Mouse (Mus musculus) embryonic facial prominence, embryonic 10.5 days (tissue): ENCODE data around the gene Igf2r. TPM values are rescaled to one million over a fixed set of nuclear protein-coding genes. Genes with fewer than 3 reads are reported as not detected.

Source experiments
- DNase-seq: peaks from one replicate; pipeline ENCODE4 v3.0.0-alpha.2; 2017; ENCODE audit warnings: low spot score
- H3K27ac ChIP-seq: fragments of 300-500 bp; sonication (generic); replicated peaks from 2 replicates; pipeline ENCODE4 v1.5.1; 2016; ENCODE audit warnings: mild to moderate bottlenecking
- H3K27me3 ChIP-seq: fragments of 300-500 bp; sonication (generic); replicated peaks from 2 replicates; pipeline ENCODE4 v1.6.1; 2016; ENCODE audit warnings: low read depth, mild to moderate bottlenecking; ENCODE audit not compliant: poor library complexity, severe bottlenecking
- H3K36me3 ChIP-seq: fragments of 300-500 bp; sonication (generic); replicated peaks from 2 replicates; pipeline ENCODE4 v1.6.1; 2016; ENCODE audit warnings: mild to moderate bottlenecking, moderate library complexity
- H3K4me1 ChIP-seq: fragments of 300-500 bp; sonication (generic); 2 replicates; pipeline ENCODE4 v1.6.1; 2016
- H3K4me3 ChIP-seq: fragments of 300-500 bp; sonication (generic); 2 replicates; pipeline ENCODE4 v1.5.1; 2016; ENCODE audit warnings: mild to moderate bottlenecking, moderate library complexity
- H3K9me3 ChIP-seq: fragments of 300-500 bp; sonication (generic); 2 replicates; pipeline ENCODE4 v1.6.1; 2016; ENCODE audit warnings: mild to moderate bottlenecking
- WGBS: fragments of 180-500 bp; shearing (Covaris S2); methylation state at CpG from one replicate; pipeline ENCODE4 v1.1.7; 2016; 5-methylcytosine and 5-hydroxymethylcytosine counted together
- polyA plus RNA-seq: library from polyadenylated mRNA; unstranded; fragments of >200 nt; fragmentation: Nextera tagmentation; extraction: Ambion mirVana; gene quantifications from 2 replicates; pipeline ENCODE4 v1.2.1, GENCODE M21; 2016

The Igf2r gene
- polyA plus RNA-seq, 1 experiment from 2014 or later = 27.2 TPM

GRCm38 (mm10) chr17:12753050-12753449 lies 16.4 kb downstream of the Igf2r start:
- Histone ChIP-seq H3K27me3 (no peaks in the 10 kb centered on the region), H3K27ac (peak overlapping the region; percentile 75; the same call in 1 of the 2 replicates), H3K4me3 (no peak overlapping the region), H3K9me3 (no peaks in the 10 kb centered on the region), H3K36me3 (peaks cover 22% of the 10 kb centered on the region), H3K4me1 (peaks cover 79% of the 10 kb centered on the region)
- WGBS = 84% methylated on average over 4 of the region's 4 CpGs
- no peak for DNase-seq

DNA sequence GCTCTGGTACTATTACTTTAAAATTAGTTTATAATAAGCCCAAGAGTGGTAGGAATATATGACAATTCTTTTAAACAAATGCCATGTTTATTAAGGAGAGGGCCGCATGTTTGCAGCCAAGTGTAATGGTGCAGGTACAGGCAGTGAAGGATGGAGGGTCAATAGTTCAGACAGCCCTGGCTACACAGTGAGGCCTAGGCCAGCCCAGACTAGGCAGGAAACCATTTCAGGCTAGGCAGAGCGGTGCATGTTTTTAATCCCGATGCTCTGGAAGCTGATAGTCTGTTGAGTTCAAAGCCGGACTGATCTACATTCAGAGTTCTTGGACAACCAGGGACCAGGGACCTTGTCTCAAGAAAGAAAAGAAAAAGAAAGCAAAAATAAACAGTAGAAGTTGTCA lies 17.8 kb downstream of the Igf2r start:
- H3K27ac ChIP-seq = peak overlapping the region; percentile 75
- 39% methylated on average over 4 of the region's 4 CpGs for WGBS
- H3K4me3 ChIP-seq = no peak overlapping the region; the same call in 1 of the 2 replicates
- H3K36me3 ChIP-seq = peaks cover 27% of the 10 kb centered on the region
- peak; percentile 57 for DNase-seq
- H3K27me3 ChIP-seq = no peaks in the 10 kb centered on the region
- peaks cover 80% of the 10 kb centered on the region for H3K4me1 ChIP-seq
- no peaks in the 10 kb centered on the region for H3K9me3 ChIP-seq

- peak overlapping the region; percentile 8 for H3K4me3 ChIP-seq
- WGBS = 29% methylated on average over 4 of the region's 4 CpGs
- no peaks in the 10 kb centered on the region for H3K27me3 ChIP-seq
- peaks cover 31% of the 10 kb centered on the region for H3K36me3 ChIP-seq
- H3K4me1 ChIP-seq = peaks cover 80% of the 10 kb centered on the region
- peak; percentile 72 for DNase-seq
- H3K27ac ChIP-seq = peak overlapping the region; percentile 70
- no peaks in the 10 kb centered on the region for H3K9me3 ChIP-seq
Observed at GRCm38 (mm10) chr17:12751218-12751617, 18.2 kb downstream of the Igf2r start.

- H3K9me3 ChIP-seq = no peaks in the 10 kb centered on the region
- H3K4me1 ChIP-seq = peaks cover 75% of the 10 kb centered on the region
- 48% methylated on average over 9 of the region's 9 CpGs for WGBS
- peak overlapping the region; percentile 8 for H3K4me3 ChIP-seq
- H3K36me3 ChIP-seq = peaks cover 33% of the 10 kb centered on the region
- H3K27me3 ChIP-seq = no peaks in the 10 kb centered on the region
- peak overlapping the region; percentile 70 for H3K27ac ChIP-seq
- no peak for DNase-seq
Observed at GRCm38 (mm10) chr17:12750591-12751170, 18.8 kb downstream of the Igf2r start.

DNA sequence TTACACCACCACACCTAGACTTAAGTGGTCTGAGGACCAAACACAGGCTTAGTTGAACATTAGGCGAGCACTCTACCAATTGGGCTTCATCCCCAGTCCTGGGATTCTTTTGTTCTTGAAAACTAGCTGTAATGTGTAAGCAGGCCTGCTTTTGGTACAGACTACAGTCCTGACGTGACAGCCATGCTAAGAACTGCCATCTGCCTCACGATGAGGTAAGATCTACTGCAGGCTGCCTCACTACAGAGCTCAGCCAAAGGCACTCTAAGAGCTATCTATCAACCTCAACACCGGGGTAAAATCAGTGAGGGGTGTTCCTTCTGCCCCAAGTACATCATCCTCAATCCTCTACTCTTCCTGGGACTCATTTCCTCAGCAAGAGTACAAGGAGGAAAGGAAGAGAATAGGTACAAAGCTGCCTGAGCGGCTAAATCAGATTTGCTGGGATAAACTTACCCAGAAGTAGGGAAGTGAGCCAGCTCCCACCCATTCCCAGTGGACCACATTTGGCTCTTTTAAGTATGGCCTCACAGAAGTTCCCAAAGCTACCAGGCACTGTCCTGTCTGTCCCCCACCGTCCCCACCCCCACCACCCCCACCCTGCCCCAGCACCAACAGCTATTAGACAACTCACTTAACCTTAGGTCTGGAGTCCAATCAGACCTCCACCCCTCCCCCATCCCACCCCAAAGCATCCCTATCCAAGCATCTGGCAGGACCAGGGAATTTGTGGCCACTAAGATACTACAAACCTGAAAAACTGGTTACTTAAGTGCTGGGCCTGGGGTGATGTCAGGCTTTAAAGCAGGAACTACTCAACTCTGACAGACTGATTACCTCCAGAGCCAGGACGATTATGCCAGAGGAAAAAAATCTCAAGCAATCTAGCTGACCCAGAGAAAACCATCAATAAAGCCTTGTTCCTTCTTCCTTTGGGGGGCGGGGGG lies 19.8 kb downstream of the Igf2r start:
- Histone ChIP-seq H3K4me1 (peaks cover 66% of the 10 kb centered on the region), H3K9me3 (peaks cover 2% of the 10 kb centered on the region; the same call in 1 of the 2 replicates), H3K4me3 (peak overlapping the region; percentile 21; the same call in 1 of the 2 replicates), H3K27ac (peak overlapping the region; percentile 70), H3K36me3 (peaks cover 42% of the 10 kb centered on the region), H3K27me3 (no peaks in the 10 kb centered on the region)
- WGBS = 36% methylated on average over 8 of the region's 8 CpGs
- DNase-seq = peak; percentile 71

DNA sequence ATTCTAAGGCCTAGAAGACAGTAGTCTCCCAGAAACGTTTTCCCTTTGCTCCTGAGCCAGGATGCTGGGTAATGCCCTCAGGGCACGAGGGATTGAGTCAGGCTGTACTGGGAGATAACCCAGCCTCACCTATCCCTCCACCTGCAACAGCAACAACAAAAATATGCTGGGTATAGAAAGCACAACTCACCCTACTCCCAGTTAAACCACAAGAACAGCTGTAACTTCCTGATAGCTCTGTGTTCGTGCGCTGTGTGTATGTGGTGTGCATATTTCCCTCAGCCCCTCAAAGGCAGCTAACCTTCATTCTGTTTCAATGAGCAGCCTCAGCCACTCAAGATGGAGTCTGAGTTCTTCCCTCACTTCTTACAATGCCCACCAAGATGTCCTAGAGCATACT lies 23.7 kb downstream of the Igf2r start:
- Histone ChIP-seq H3K27me3 (no peaks in the 10 kb centered on the region), H3K36me3 (peaks cover 82% of the 10 kb centered on the region), H3K4me3 (no peak overlapping the region), H3K9me3 (peaks cover 37% of the 10 kb centered on the region), H3K4me1 (peaks cover 50% of the 10 kb centered on the region), H3K27ac (no peak overlapping the region)
- WGBS = 76% methylated on average over 4 of the region's 4 CpGs
- DNase-seq = no peak

DNA sequence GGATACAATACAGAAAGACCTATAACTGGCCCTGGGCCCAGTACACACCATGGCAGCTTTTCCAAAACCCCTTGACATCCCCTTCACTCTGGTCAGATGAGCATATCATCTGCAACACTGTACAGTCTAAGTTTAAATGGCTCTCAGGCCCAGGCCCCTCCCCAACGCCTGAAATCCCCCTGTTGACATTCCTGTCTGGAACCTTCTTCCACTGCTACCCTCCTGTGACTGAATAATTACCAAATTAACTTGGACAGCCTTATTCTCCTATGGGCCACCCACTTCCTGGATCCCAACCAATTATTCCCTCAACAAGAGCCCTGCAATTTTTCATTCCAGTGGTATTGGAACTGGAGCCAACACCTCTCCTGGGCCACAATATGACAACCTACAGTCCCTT lies 25.4 kb downstream of the Igf2r start:
- H3K9me3 ChIP-seq = peaks cover 44% of the 10 kb centered on the region
- peaks cover 48% of the 10 kb centered on the region for H3K4me1 ChIP-seq
- H3K36me3 ChIP-seq = peaks cover 97% of the 10 kb centered on the region
- no peak overlapping the region for H3K27ac ChIP-seq
- no peaks in the 10 kb centered on the region for H3K27me3 ChIP-seq
- H3K4me3 ChIP-seq = 0 out of 2 replicates have a peak overlapping the region, but pooled peaks have one; percentile 1
- no peak for DNase-seq
- WGBS = 72% methylated on average over 1 of the region's 1 CpGs

DNA sequence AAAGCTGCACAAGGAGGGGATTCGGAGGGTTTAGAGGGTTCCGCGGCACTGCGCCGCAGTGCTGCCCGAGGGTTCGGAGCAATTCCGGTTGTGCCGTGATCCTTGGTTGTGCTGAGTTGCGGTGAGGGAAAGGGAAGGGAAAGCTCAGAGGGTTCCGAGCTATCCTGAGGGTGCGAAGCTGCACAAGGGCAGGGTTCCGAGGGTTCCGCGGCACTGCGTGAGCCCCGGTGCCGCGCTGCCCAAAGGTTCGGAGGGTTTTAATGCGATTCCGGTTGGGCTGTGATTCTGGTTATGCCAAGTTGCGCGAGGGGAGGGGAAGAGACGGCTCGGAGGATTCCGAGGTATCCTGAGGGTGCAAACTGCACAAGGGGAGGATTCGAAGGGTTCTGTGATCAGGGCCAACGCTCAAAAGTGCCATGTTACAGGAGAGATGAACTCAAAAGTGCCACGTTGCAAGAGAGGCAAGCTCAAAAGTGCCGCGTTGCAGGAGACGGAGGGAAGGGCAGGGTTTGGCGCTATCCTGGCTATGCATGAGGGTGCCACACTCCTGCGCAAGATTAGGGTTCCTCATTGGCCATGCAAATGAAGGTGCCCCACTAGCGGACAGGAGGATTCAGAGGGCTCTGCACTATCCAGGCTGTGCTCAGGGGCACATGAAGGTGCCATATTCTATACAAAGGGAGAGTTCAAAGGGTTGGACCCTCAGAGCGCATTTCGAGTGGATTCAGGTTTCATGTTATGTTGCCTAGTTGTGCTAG lies 27.1 kb downstream of the Igf2r start:
- WGBS = 49% methylated on average over 38 of the region's 38 CpGs
- peak; percentile 43 for DNase-seq
- H3K36me3 ChIP-seq = peaks cover 97% of the 10 kb centered on the region

GRCm38 (mm10) chr17:12741218-12741968 lies 28.1 kb downstream of the Igf2r start:
- peaks cover 44% of the 10 kb centered on the region for H3K9me3 ChIP-seq
- H3K4me1 ChIP-seq = peaks cover 32% of the 10 kb centered on the region
- no peaks in the 10 kb centered on the region for H3K27me3 ChIP-seq
- peaks cover 97% of the 10 kb centered on the region for H3K36me3 ChIP-seq
- peak; percentile 77 for DNase-seq
- WGBS = 57% methylated on average over 45 of the region's 45 CpGs
- peak overlapping the region; percentile 77 for H3K27ac ChIP-seq
- H3K4me3 ChIP-seq = peak overlapping the region; percentile 65

More for the DNA sequence above, 27.1 kb downstream of the Igf2r start:
- Histone ChIP-seq H3K4me3 (peak overlapping the region; percentile 65), H3K9me3 (peaks cover 44% of the 10 kb centered on the region), H3K27me3 (no peaks in the 10 kb centered on the region), H3K27ac (peak overlapping the region; percentile 77), H3K4me1 (peaks cover 32% of the 10 kb centered on the region)

DNA sequence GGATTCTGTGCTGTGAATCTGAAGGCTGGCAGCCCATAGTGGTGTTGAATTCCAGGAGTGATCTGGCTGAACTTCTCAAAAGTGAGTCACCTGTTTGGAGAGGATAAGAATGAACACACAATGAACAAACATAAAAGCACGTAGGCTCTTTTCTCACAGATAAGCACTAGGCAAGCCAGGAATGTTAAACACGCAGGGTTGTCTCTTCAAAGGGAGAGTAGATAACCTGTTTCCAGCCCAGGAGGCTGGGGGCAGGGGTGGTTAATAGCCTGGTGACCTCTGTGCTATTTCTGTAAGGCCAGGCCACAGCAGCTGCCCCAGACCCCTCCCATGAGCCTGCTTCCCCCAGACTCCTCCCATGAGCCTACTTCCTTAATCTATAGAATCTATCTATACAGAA lies 29.1 kb downstream of the Igf2r start:
- Histone ChIP-seq H3K36me3 (peaks cover 96% of the 10 kb centered on the region), H3K27ac (peak overlapping the region; percentile 48; the same call in 1 of the 2 replicates), H3K9me3 (peaks cover 44% of the 10 kb centered on the region), H3K27me3 (no peaks in the 10 kb centered on the region), H3K4me3 (no peak overlapping the region), H3K4me1 (peaks cover 40% of the 10 kb centered on the region)
- WGBS = 31% methylated on average over 2 of the region's 2 CpGs
- DNase-seq = peak; percentile 34

DNA sequence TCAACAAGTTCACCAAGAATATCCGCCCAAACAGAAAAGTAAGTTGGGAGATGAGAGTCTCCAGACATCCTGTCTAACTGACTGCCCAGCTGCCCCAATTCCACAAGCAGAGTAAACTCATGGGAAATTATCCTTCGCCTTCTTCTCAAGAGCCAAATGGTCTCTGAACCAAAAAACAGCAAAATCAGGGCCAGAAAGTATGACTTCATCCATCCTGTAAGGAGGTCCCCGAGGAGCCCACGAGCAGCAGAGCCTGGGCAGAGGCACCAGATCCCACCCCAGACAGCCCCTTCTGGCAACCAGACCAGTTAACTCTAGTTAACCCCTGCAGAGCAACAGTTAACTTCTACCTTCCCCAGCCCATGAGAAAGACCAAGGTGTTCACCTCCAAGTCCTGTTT lies 29.9 kb downstream of the Igf2r start:
- Histone ChIP-seq H3K9me3 (peaks cover 41% of the 10 kb centered on the region), H3K36me3 (peaks cover 91% of the 10 kb centered on the region), H3K27ac (peak overlapping the region; percentile 48), H3K4me3 (no peak overlapping the region), H3K27me3 (no peaks in the 10 kb centered on the region), H3K4me1 (peaks cover 48% of the 10 kb centered on the region)
- WGBS = 72% methylated on average over 4 of the region's 4 CpGs
- DNase-seq = no peak
